Comparison of ENCODE assay signal across 8 mouse cellular contexts in the genomic region with DNA sequence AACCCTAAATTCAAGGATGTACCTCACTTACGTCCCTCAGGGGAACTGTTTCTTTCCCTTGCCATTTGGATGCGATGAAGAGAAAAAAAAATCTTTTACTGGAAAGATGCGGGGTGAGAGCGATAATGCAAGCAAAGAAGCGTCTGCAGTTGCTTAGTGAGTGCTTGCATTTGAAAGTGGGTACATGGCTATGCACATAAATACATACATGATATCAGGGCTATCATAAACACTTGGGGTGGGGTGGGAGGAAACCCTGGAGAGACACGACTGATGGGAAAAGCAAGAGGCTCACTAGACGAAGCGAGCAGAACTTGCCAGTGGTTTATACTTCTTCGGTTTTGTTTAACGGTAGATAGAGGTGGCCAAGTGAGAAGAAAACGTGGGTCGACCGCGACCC. TPM values are rescaled to one million over a fixed set of nuclear protein-coding genes. Genes with fewer than 3 reads are reported as not detected.
DNase-seq lines count a peak whose midpoint lies in the region; ATAC-seq and TF ChIP-seq lines count a peak whose summit lies in the region.

A gene (plus strand): TSS at position 301 of the 400 bp plus-strand sequence.

- peaks cover 7% of the 10 kb centered on the region for H3K27me3 ChIP-seq in kidney, embryonic 16.5 days (ENCODE audit: insufficient read depth, low read length)
- H3K27me3 ChIP-seq in hindbrain, embryonic 14.5 days (ENCODE audit: control insufficient read depth, insufficient read depth, low read length), result peaks cover 4% of the 10 kb centered on the region; the same call in 1 of the 2 replicates
- peaks cover 5% of the 10 kb centered on the region; the same call in 1 of the 2 replicates for H3K27me3 ChIP-seq in midbrain, postnatal 0 days (ENCODE audit: insufficient read depth, low read length)

- H3K4me2 ChIP-seq in kidney, embryonic 16.5 days (replicated peaks; ENCODE audit: low read depth, low read length), result peak within 1 kb of the TSS; percentile 87
- H3K4me2 ChIP-seq in hindbrain, embryonic 14.5 days (replicated peaks), result peak within 1 kb of the TSS; percentile 78
- peak within 1 kb of the TSS; percentile 67 for H3K4me2 ChIP-seq in midbrain, postnatal 0 days (ENCODE audit: low read depth, low read length, poor library complexity, severe bottlenecking)

- TF ChIP-seq POLR2A in embryonic fibroblast, embryonic 13.5 days (IDR thresholded peaks at IDR 0.05; ENCODE audit: low read depth, low read length), result no peak

- WGBS in kidney, embryonic 16.5 days, result 14% methylated on average over 14 of the region's 14 CpGs
- WGBS in hindbrain, embryonic 14.5 days, result 15% methylated on average over 14 of the region's 14 CpGs
- WGBS in midbrain, postnatal 0 days, result 12% methylated on average over 14 of the region's 14 CpGs

- ATAC-seq in kidney, embryonic 16.5 days (ENCODE audit: low FRiP score, low TSS enrichment), result no peak
- peak; percentile 16; the same call in 1 of the 2 replicates for ATAC-seq in hindbrain, embryonic 14.5 days (ENCODE audit: low FRiP score)
- peak; percentile 4; the same call in 1 of the 2 replicates for ATAC-seq in midbrain, postnatal 0 days (ENCODE audit: low FRiP score)
- ATAC-seq in CD4-positive, CD25-positive, alpha-beta regulatory T cell, adult 4 months, result no peak

- H3K4me3 ChIP-seq in kidney, embryonic 16.5 days (ENCODE audit: low read length), result peak within 1 kb of the TSS; percentile 89
- H3K4me3 ChIP-seq in embryonic fibroblast, embryonic 13.5 days (ENCODE audit: insufficient read depth, low read length), result peak within 1 kb of the TSS; percentile 94
- peak within 1 kb of the TSS; percentile 70 for H3K4me3 ChIP-seq in hindbrain, embryonic 14.5 days (replicated peaks; ENCODE audit: low read length)
- peak within 1 kb of the TSS; percentile 76 for H3K4me3 ChIP-seq in midbrain, postnatal 0 days (ENCODE audit: low read depth, low read length)

- no peaks in the 10 kb centered on the region for H3K9me3 ChIP-seq in kidney, embryonic 16.5 days (ENCODE audit: low read length)
- no peaks in the 10 kb centered on the region for H3K9me3 ChIP-seq in hindbrain, embryonic 14.5 days (ENCODE audit: control insufficient read depth, low read length)
- no peaks in the 10 kb centered on the region for H3K9me3 ChIP-seq in midbrain, postnatal 0 days (ENCODE audit: low read length)

- DNase-seq in kidney, postnatal 4 days, result no peak
- DNase-seq in hindbrain, embryonic 14.5 days (ENCODE audit: low spot score), result no peak
- DNase-seq in midbrain, postnatal 0 days (ENCODE audit: low spot score), result no peak
- DNase-seq in retina, embryonic 14.5 days (ENCODE audit: low spot score), result no peak
- DNase-seq in cerebellum, adult 11 months, result no peak

- peak within 1 kb of the TSS; percentile 89 for H3K9ac ChIP-seq in kidney, embryonic 16.5 days (replicated peaks; ENCODE audit: low read length)
- H3K9ac ChIP-seq in hindbrain, embryonic 14.5 days, result peak within 1 kb of the TSS; percentile 82
- peak within 1 kb of the TSS; percentile 93 for H3K9ac ChIP-seq in midbrain, postnatal 0 days (replicated peaks; ENCODE audit: low read length, poor library complexity, severe bottlenecking)

- H3K4me1 ChIP-seq in kidney, embryonic 16.5 days (ENCODE audit: insufficient read depth, low read length), result peaks cover 9% of the 10 kb centered on the region
- peaks cover 3% of the 10 kb centered on the region; the same call in 1 of the 2 replicates for H3K4me1 ChIP-seq in embryonic fibroblast, embryonic 13.5 days (ENCODE audit: control insufficient read depth, insufficient read depth, low read length)
- peaks cover 10% of the 10 kb centered on the region for H3K4me1 ChIP-seq in hindbrain, embryonic 14.5 days (replicated peaks; ENCODE audit: control insufficient read depth, insufficient read depth, low read length)
- no peaks in the 10 kb centered on the region for H3K4me1 ChIP-seq in midbrain, postnatal 0 days (ENCODE audit: insufficient read depth, low read length)

- TF ChIP-seq CTCF in embryonic fibroblast, embryonic 13.5 days (IDR thresholded peaks at IDR 0.05; ENCODE audit: borderline replicate concordance, insufficient read depth, low read length), result no peak
- no peak for TF ChIP-seq CTCF in midbrain, postnatal 0 days (IDR thresholded peaks at IDR 0.05)

- no peaks in the 10 kb centered on the region for H3K36me3 ChIP-seq in kidney, embryonic 16.5 days (ENCODE audit: insufficient read depth, low read length)
- H3K36me3 ChIP-seq in hindbrain, embryonic 14.5 days (replicated peaks; ENCODE audit: control insufficient read depth, insufficient read depth), result no peaks in the 10 kb centered on the region
- no peaks in the 10 kb centered on the region for H3K36me3 ChIP-seq in midbrain, postnatal 0 days (ENCODE audit: insufficient read depth, low read length)

- no peak within 1 kb of the TSS for H3K27ac ChIP-seq in kidney, embryonic 16.5 days (ENCODE audit: low read length)
- H3K27ac ChIP-seq in embryonic fibroblast, embryonic 13.5 days (ENCODE audit: insufficient read depth, low read length), result no peak within 1 kb of the TSS
- H3K27ac ChIP-seq in hindbrain, embryonic 14.5 days, result 0 out of 2 replicates have a peak within 1 kb of the TSS, but pooled peaks have one; percentile 10
- peak within 1 kb of the TSS; percentile 72 for H3K27ac ChIP-seq in midbrain, postnatal 0 days (ENCODE audit: low read depth, low read length)

RNA-seq across cellular contexts. Expression of the gene that starts here (rescaled TPM):
- 26.8 and 29.1 TPM in 2 replicates for polyA plus RNA-seq in kidney, embryonic 16.5 days (2015; fragmentation: Nextera tagmentation; extraction: Ambion mirVana)
- polyA plus RNA-seq in embryonic fibroblast, embryonic 13.5 days (2011; ENCODE audit: insufficient read length, low read depth, missing spikeins), result 0.47 TPM in 1 of 2 replicates, not detected in the other
- 1.3 TPM in 2 replicates for polyA plus RNA-seq in hindbrain, embryonic 14.5 days (2014; fragmentation: Nextera tagmentation; extraction: Ambion mirVana)
- total RNA-seq in midbrain, postnatal 0 days (2014; rRNA removed), result 0.80 and 0.88 TPM in 2 replicates
- polyA plus RNA-seq in midbrain, postnatal 0 days (2015; fragmentation: Nextera tagmentation; extraction: Ambion mirVana), result 0.93 and 2.1 TPM in 2 replicates
- not detected for polyA plus RNA-seq in CD4-positive, CD25-positive, alpha-beta regulatory T cell, adult 4 months (2017; shearing (Covaris generic))

Comparison
In these comparisons a context has a peak if more than half of its experiments do, and no peak if none do; other contexts are left out.
1. ATAC-seq: peak in hindbrain, embryonic 14.5 days (single experiment) and midbrain, postnatal 0 days (single experiment); none in kidney, embryonic 16.5 days (single experiment) and CD4-positive, CD25-positive, alpha-beta regulatory T cell, adult 4 months (single experiment).
2. H3K27ac ChIP-seq: peak in hindbrain, embryonic 14.5 days (single experiment) and midbrain, postnatal 0 days (single experiment); none in kidney, embryonic 16.5 days (single experiment) and embryonic fibroblast, embryonic 13.5 days (single experiment).
3. Peak in every context shown above with its lines, with median percentiles within 50 percentile points of each other: H3K4me2 ChIP-seq, H3K4me3 ChIP-seq and H3K9ac ChIP-seq.